Mouse (Mus musculus) CD4-positive, CD25-positive, alpha-beta regulatory T cell, adult 4 months (primary cell): ENCODE results near the gene Usp18. TPM values are rescaled to one million over a fixed set of nuclear protein-coding genes. Genes with fewer than 3 reads are reported as not detected.

Experiments used
- ATAC-seq: one replicate; pipeline ENCODE4 v1.8.0; 2017
- polyA plus RNA-seq, 2 experiments: library from polyadenylated mRNA; unstranded; fragments of 100-300 nt; shearing (Covaris generic); gene quantifications; one replicate each; pipeline ENCODE4 v1.2.1; 2017

Usp18 gene
- polyA plus RNA-seq, 2 experiments from 2014 or later = 123 to 154 TPM

GRCm38 (mm10) chr6:121304630-121305029 is 58.9 kb downstream of the Usp18 start:
- ATAC-seq = no peak

GRCm38 (mm10) chr6:121305571-121305970 is 59.9 kb downstream of the Usp18 start:
- no peak for ATAC-seq

GRCm38 (mm10) chr6:121310984-121311383 is 65.3 kb downstream of the Usp18 start:
- ATAC-seq = no peak

- no peak for ATAC-seq
Observed at GRCm38 (mm10) chr6:121319099-121319498, 73.4 kb downstream of the Usp18 start.

Other genes with a start within 250 kb of the Usp18 start
- 10 to 100 TPM in 1 of 2 experiments, 1 to 10 TPM in 1; 9.9 to 11.8 TPM for gene Mical3, start 114.9 kb upstream of the Usp18 start, polyA plus RNA-seq
- gene Pex26, start 62.2 kb upstream of the Usp18 start, polyA plus RNA-seq = 1 to 10 TPM; 2.3 to 4.3 TPM
- 1 to 10 TPM in 1 of 2 experiments, under 1 TPM in 1; 0.34 to 1.2 TPM for gene Tuba8, start 35.2 kb upstream of the Usp18 start, polyA plus RNA-seq
- gene Slc6a13, start 54.3 kb downstream of the Usp18 start, polyA plus RNA-seq = under 1 TPM in 1 of 2 experiments, not detected in 1; 0.27 TPM
- gene Slc6a12, start 97.2 kb downstream of the Usp18 start, polyA plus RNA-seq = not detected
- gene Iqsec3, start 227.8 kb downstream of the Usp18 start, polyA plus RNA-seq = not detected